ENCODE assay signal across 24 mouse cellular contexts in the genomic region with DNA sequence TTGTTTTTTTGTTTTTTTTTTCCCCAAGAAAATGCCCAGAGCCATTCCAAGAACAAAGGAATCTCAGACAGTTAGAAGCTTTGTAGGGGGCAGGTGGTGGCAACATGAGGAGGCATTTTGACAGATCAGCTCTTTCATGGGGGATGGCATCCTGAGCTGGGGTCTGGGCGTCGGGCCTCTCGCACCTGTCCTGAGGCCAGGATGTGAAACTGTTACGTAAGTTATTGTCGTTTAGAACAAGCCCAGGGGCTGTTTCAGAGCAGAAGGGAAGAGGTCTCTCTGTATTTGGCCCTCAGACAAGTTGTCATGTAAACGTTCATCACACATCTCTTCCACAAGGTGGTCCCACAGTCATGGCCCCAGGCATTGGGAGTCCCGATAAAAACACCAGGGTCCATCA. TPM values are rescaled to one million over a fixed set of nuclear protein-coding genes. Genes with fewer than 3 reads are reported as not detected.
DNase-seq lines count a peak whose midpoint lies in the region; ATAC-seq and TF ChIP-seq lines count a peak whose summit lies in the region.
"Had no signal": no experiment of that assay in that cellular context is flagged by ENCODE, and none has a peak within 500 bp of the region (broad histone marks: within the 10 kb centered on the region; RNA-seq: fewer than 3 reads in every experiment).

No protein-coding gene starts in this region.

- H3K36me3 ChIP-seq in CH12.LX (replicated peaks in 1 of 2; ENCODE audit: control insufficient read depth in 1 of 2, insufficient read depth in 1 of 2, low read length in 1 of 2), result no peaks in the 10 kb centered on the region
- no peaks in the 10 kb centered on the region for H3K36me3 ChIP-seq in spleen, adult 2 months (ENCODE audit: control insufficient read depth, insufficient read depth, low read length)
- no peaks in the 10 kb centered on the region for H3K36me3 ChIP-seq in kidney, embryonic 16.5 days (ENCODE audit: insufficient read depth, low read length)
- H3K36me3 ChIP-seq: forebrain, embryonic 12.5 days; G1E; heart, embryonic 13.5 days; hindbrain, embryonic 15.5 days; liver, embryonic 15.5 days; neural tube, embryonic 13.5 days had no signal

- H3K9me3 ChIP-seq in CH12.LX (replicated peaks; ENCODE audit: low read length), result peaks cover 13% of the 10 kb centered on the region
- H3K9me3 ChIP-seq in kidney, embryonic 16.5 days (ENCODE audit: low read length), result peaks cover 3% of the 10 kb centered on the region; the same call in 1 of the 2 replicates
- H3K9me3 ChIP-seq: forebrain, embryonic 12.5 days; G1E; hindbrain, embryonic 15.5 days; liver, embryonic 15.5 days; neural tube, embryonic 13.5 days had no signal

- peak; percentile 73 for DNase-seq in CH12.LX (ENCODE audit: extremely low read depth)
- DNase-seq in induced T-regulatory cell, adult 2 months (ENCODE audit: low read depth), result peak; percentile 32
- DNase-seq in spleen, adult 2 months (ENCODE audit: low read depth in 1 of 2, low spot score in 2 of 2), result peak in 1 of 2 experiments; percentile 17
- peak; percentile 36 for DNase-seq in thymus, postnatal 14 days
- DNase-seq in cerebellum, postnatal 36 days, result no peak
- DNase-seq: adrenal gland, postnatal 36 days; cerebellum, adult 9-10 months; gastrocnemius, adult 2 months; kidney, adult 11 months; kidney, postnatal 10 days had no signal

- H3K4me2 ChIP-seq in CH12.LX (ENCODE audit: insufficient read depth, low read depth, poor library complexity, severe bottlenecking), result peak overlapping the region; percentile 77
- no peak overlapping the region for H3K4me2 ChIP-seq in kidney, embryonic 16.5 days (replicated peaks; ENCODE audit: low read depth, low read length)
- H3K4me2 ChIP-seq: forebrain, embryonic 12.5 days; heart, embryonic 13.5 days; hindbrain, embryonic 15.5 days; neural tube, embryonic 13.5 days had no signal

- H3K9ac ChIP-seq in CH12.LX (ENCODE audit: insufficient read depth, low read depth), result peak overlapping the region; percentile 54
- no peak overlapping the region for H3K9ac ChIP-seq in kidney, embryonic 16.5 days (replicated peaks; ENCODE audit: low read length)
- H3K9ac ChIP-seq: forebrain, embryonic 12.5 days; heart, embryonic 13.5 days; hindbrain, embryonic 15.5 days; liver, embryonic 15.5 days; neural tube, embryonic 13.5 days had no signal

- peaks cover 28 to 57% of the 10 kb centered on the region in 2 experiments for H3K4me1 ChIP-seq in CH12.LX (ENCODE audit: control insufficient read depth in 1 of 2, insufficient read depth in 2 of 2)
- H3K4me1 ChIP-seq in spleen, adult 2 months (ENCODE audit: control insufficient read depth, insufficient read depth, insufficient read length), result peaks cover 10% of the 10 kb centered on the region; the same call in 1 of the 2 replicates
- H3K4me1 ChIP-seq in kidney, embryonic 16.5 days (ENCODE audit: insufficient read depth, low read length), result no peaks in the 10 kb centered on the region
- H3K4me1 ChIP-seq: forebrain, embryonic 12.5 days; hindbrain, embryonic 15.5 days; neural tube, embryonic 13.5 days had no signal

- WGBS in spleen, adult 2 months, result 34% methylated on average over 7 of the region's 7 CpGs
- 86% methylated on average over 7 of the region's 7 CpGs for WGBS in kidney, embryonic 16.5 days

- no peak; the same call in 1 of the 2 replicates for TF ChIP-seq RAD21 in CH12.LX (IDR thresholded peaks at IDR 0.05; ENCODE audit: low read depth, low read length)

- no peaks in the 10 kb centered on the region for H3K27me3 ChIP-seq in CH12.LX (replicated peaks)
- no peaks in the 10 kb centered on the region for H3K27me3 ChIP-seq in spleen, adult 2 months (ENCODE audit: control insufficient read depth, insufficient read depth, low read length)
- no peaks in the 10 kb centered on the region for H3K27me3 ChIP-seq in kidney, embryonic 16.5 days (ENCODE audit: insufficient read depth, low read length)
- H3K27me3 ChIP-seq: forebrain, embryonic 12.5 days; heart, embryonic 13.5 days; hindbrain, embryonic 15.5 days; liver, embryonic 15.5 days; neural tube, embryonic 13.5 days had no signal

- ATAC-seq in monocyte, adult 5-6 weeks (replicated peaks; ENCODE audit: insufficient number of reproducible peaks, low FRiP score, low TSS enrichment, poor library complexity, severe bottlenecking), result no peak
- no peak for ATAC-seq in kidney, embryonic 16.5 days (ENCODE audit: low FRiP score, low TSS enrichment)
- ATAC-seq: lung, postnatal 0 days had no signal

- in situ Hi-C loops in CH12.LX (cut with MboI; ENCODE audit: low pct_ligation_motif_present, low pct_unique_long_range_greater_than_20kb, low sequenced_read_pairs), result loop anchor here (10.0 kb wide), 4 partner anchors 86 to 526 kb away; no protein-coding TSS in a partner anchor

- no peaks in the 10 kb centered on the region for H3K79me2 ChIP-seq in CH12.LX (replicated peaks; ENCODE audit: control insufficient read depth, extremely low read depth, insufficient read depth, poor library complexity, severe bottlenecking)

- TF ChIP-seq EP300 in CH12.LX (IDR thresholded peaks at IDR 0.05; ENCODE audit: low read length), result peak; percentile 84

- TF ChIP-seq POLR2A in CH12.LX (IDR thresholded peaks at IDR 0.05; ENCODE audit: low read depth, low read length), result no peak; the same call in 1 of the 2 replicates
- TF ChIP-seq POLR2A in spleen, adult 2 months (IDR thresholded peaks at IDR 0.05; ENCODE audit: low read depth, low read length), result no peak

- TF ChIP-seq CTCF in CH12.LX (conservative IDR thresholded peaks at IDR 0.05 in 1 of 2, IDR thresholded peaks at IDR 0.05 in 1 of 2; ENCODE audit: low read depth in 2 of 2, low read length in 2 of 2), result no peak
- TF ChIP-seq CTCF in spleen, adult 2 months (IDR thresholded peaks at IDR 0.05; ENCODE audit: extremely low read depth, insufficient read depth, insufficient read length, insufficient replicate concordance), result no peak

- dilution Hi-C loops in CH12.LX (cut with MboI; ENCODE audit: extremely low pct_ligation_motif_present, extremely low pct_unique_long_range_greater_than_20kb, low sequenced_read_pairs), result no loop called here

- H3K4me3 ChIP-seq in CH12.LX (replicated peaks in 1 of 3; ENCODE audit: low read depth in 2 of 3, low read length in 2 of 3, poor library complexity in 1 of 3), result peak overlapping the region in 1 of 3 experiments; percentile 9
- H3K4me3 ChIP-seq in spleen, adult 2 months (ENCODE audit: extremely low read depth, insufficient read depth, insufficient read length), result no peak overlapping the region
- H3K4me3 ChIP-seq in kidney, embryonic 16.5 days (ENCODE audit: low read length), result no peak overlapping the region
- H3K4me3 ChIP-seq: forebrain, embryonic 12.5 days; gastrocnemius, adult 2 months; heart, embryonic 13.5 days; hindbrain, embryonic 15.5 days; liver, embryonic 15.5 days; neural tube, embryonic 13.5 days had no signal

- H3K27ac ChIP-seq in CH12.LX (ENCODE audit: insufficient read depth, low read depth), result peak overlapping the region; percentile 94
- H3K27ac ChIP-seq in spleen, adult 2 months (ENCODE audit: insufficient read depth, low read length), result peak overlapping the region; percentile 11; the same call in 1 of the 2 replicates
- no peak overlapping the region for H3K27ac ChIP-seq in kidney, embryonic 16.5 days (ENCODE audit: low read length)
- H3K27ac ChIP-seq: forebrain, embryonic 12.5 days; gastrocnemius, adult 2 months; heart, embryonic 13.5 days; hindbrain, embryonic 15.5 days; liver, embryonic 15.5 days; neural tube, embryonic 13.5 days had no signal

TF ChIP-seq in CH12.LX, 34 proteins besides CTCF, POLR2A, EP300 and RAD21 (continues in another document):
- TF ChIP-seq CHD1 (IDR thresholded peaks at IDR 0.05; ENCODE audit: low read depth, low read length) (no peak; the same call in 1 of the 2 replicates), ZNF384 (IDR thresholded peaks at IDR 0.05; ENCODE audit: low read depth, low read length) (0 out of 2 replicates have a peak, but pooled peaks have one; percentile 15), BHLHE40 (IDR thresholded peaks at IDR 0.05; ENCODE audit: low read depth, low read length) (peak; percentile 72), PAX5 (IDR thresholded peaks at IDR 0.05; ENCODE audit: low read length) (no peak), USF2 (conservative IDR thresholded peaks at IDR 0.05; ENCODE audit: low read depth, low read length) (no peak), TBP (conservative IDR thresholded peaks at IDR 0.05; ENCODE audit: low read depth, low read length) (no peak), MAFK (IDR thresholded peaks at IDR 0.05; ENCODE audit: insufficient replicate concordance, low read length) (peak; percentile 85), JUND (conservative IDR thresholded peaks at IDR 0.05; ENCODE audit: low read depth, low read length) (peak; percentile 65), ZMIZ1 (IDR thresholded peaks at IDR 0.05; ENCODE audit: low read depth, low read length) (no peak), MAZ (IDR thresholded peaks at IDR 0.05; ENCODE audit: low read depth, low read length) (no peak; the same call in 1 of the 2 replicates), KAT2A (IDR thresholded peaks at IDR 0.05; ENCODE audit: insufficient replicate concordance, low read length) (peak; percentile 48; the same call in 1 of the 2 replicates), GABPA (IDR thresholded peaks at IDR 0.05; ENCODE audit: insufficient replicate concordance, low read depth, low read length) (0 out of 2 replicates have a peak, but pooled peaks have one; percentile 10), ETS1 (conservative IDR thresholded peaks at IDR 0.05; ENCODE audit: low read depth, low read length) (peak; percentile 80), USF1 (IDR thresholded peaks at IDR 0.05; ENCODE audit: low read depth, low read length) (no peak), MAX (IDR thresholded peaks at IDR 0.05; ENCODE audit: low read length) (peak; percentile 69), NRF1 (IDR thresholded peaks at IDR 0.05; ENCODE audit: low read depth, low read length) (no peak), RCOR1 (conservative IDR thresholded peaks at IDR 0.05; ENCODE audit: low read depth, low read length) (peak; percentile 94), MXI1 (IDR thresholded peaks at IDR 0.05; ENCODE audit: low read depth, low read length) (peak; percentile 75; the same call in 1 of the 2 replicates)

RNA-seq across cellular contexts. Expression of gene Gabrr1, which starts 21.5 kb away (rescaled TPM):
- total RNA-seq in CH12.LX (2012; rRNA removed) (43.3 and 52.3 TPM in 2 replicates), CH12.LX (2014; rRNA removed) (76.9 and 82.0 TPM in 2 replicates)
- polyA plus RNA-seq in CH12.LX (2012; ENCODE audit: insufficient read length, low read depth), result 112 and 114 TPM in 2 replicates
- not detected in 2 replicates for polyA plus RNA-seq in spleen, adult 2 months (2012; rRNA removed)
- total RNA-seq in monocyte, adult 5-6 weeks (2017), result not detected in 3 replicates
- not detected in 2 replicates for polyA plus RNA-seq in kidney, embryonic 16.5 days (2015; fragmentation: Nextera tagmentation; extraction: Ambion mirVana)
- total RNA-seq: megakaryocyte-erythroid progenitor cell, adult 5-6 weeks had no signal
- polyA plus RNA-seq: CD4-positive, CD25-positive, alpha-beta regulatory T cell, adult 4 months; embryonic facial prominence, embryonic 11.5 days; G1E; limb, embryonic 14.5 days; liver, embryonic 15.5 days; lung, postnatal 0 days had no signal

RNA-seq across cellular contexts. Expression of gene Gabrr2, which starts 48.0 kb away (rescaled TPM):
- total RNA-seq in CH12.LX (2012; rRNA removed) (0.17 and 0.42 TPM in 2 replicates), CH12.LX (2014; rRNA removed) (not detected in 2 replicates)
- polyA plus RNA-seq in CH12.LX (2012; ENCODE audit: insufficient read length, low read depth), result 0.31 and 0.59 TPM in 2 replicates
- polyA plus RNA-seq in spleen, adult 2 months (2012; rRNA removed), result 3.2 and 4.2 TPM in 2 replicates
- 0.78 TPM in 1 of 3 replicates, not detected in the others for total RNA-seq in monocyte, adult 5-6 weeks (2017)
- 0.17 and 0.29 TPM in 2 replicates for polyA plus RNA-seq in kidney, embryonic 16.5 days (2015; fragmentation: Nextera tagmentation; extraction: Ambion mirVana)
- total RNA-seq: left cerebral cortex, postnatal 10 days had no signal
- polyA plus RNA-seq: embryonic facial prominence, embryonic 11.5 days; G1E; liver, embryonic 15.5 days had no signal

Comparison
In these comparisons a context has a peak if more than half of its experiments do, and no peak if none do; other contexts are left out.
1. DNase-seq: peak in CH12.LX (single experiment), induced T-regulatory cell, adult 2 months (single experiment) and thymus, postnatal 14 days (single experiment); none in cerebellum, postnatal 36 days (0 of 2).
2. RNA of gene Gabrr1, which starts 21.5 kb away (polyA plus RNA-seq): 112 to 114 TPM in CH12.LX; not detected in spleen, adult 2 months and not detected in kidney, embryonic 16.5 days; every median in the first group is over 100 times any median in the second.